Mouse (Mus musculus) B cell, adult 62 days (primary cell): Measurements from ENCODE around the gene Gm5142. TPM values are rescaled to one million over a fixed set of nuclear protein-coding genes. Genes with fewer than 3 reads are reported as not detected.

Source experiments
- total RNA-seq: library from RNA; stranded (reverse); gene quantifications from 4 replicates; pipeline ENCODE4 v1.2.4, GENCODE M21; 2023

Gm5142 gene
- not detected in 4 replicates for total RNA-seq

DNA sequence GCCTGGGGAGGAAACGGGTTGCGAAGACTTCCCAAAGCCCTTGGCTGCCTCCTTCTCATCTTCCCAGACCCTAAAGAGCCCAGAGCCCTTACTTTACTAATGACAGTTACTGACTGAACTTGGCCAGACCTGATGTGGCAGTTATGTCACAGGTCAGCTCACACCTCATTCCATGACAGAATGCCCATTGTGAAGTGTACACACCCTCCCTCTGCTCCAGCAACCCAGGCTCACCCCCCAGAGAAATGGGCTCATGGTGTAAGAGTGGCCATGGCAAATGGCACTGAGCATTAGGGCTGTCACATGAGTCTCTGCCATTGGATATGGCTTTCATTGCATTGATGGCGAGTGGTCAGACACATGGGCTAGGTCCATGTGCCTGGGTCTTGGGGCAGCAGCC is at the start of gene Gm5142:
Gene Gm5142 (minus strand): TSS at position 101 of the 400 bp plus-strand sequence.

DNA sequence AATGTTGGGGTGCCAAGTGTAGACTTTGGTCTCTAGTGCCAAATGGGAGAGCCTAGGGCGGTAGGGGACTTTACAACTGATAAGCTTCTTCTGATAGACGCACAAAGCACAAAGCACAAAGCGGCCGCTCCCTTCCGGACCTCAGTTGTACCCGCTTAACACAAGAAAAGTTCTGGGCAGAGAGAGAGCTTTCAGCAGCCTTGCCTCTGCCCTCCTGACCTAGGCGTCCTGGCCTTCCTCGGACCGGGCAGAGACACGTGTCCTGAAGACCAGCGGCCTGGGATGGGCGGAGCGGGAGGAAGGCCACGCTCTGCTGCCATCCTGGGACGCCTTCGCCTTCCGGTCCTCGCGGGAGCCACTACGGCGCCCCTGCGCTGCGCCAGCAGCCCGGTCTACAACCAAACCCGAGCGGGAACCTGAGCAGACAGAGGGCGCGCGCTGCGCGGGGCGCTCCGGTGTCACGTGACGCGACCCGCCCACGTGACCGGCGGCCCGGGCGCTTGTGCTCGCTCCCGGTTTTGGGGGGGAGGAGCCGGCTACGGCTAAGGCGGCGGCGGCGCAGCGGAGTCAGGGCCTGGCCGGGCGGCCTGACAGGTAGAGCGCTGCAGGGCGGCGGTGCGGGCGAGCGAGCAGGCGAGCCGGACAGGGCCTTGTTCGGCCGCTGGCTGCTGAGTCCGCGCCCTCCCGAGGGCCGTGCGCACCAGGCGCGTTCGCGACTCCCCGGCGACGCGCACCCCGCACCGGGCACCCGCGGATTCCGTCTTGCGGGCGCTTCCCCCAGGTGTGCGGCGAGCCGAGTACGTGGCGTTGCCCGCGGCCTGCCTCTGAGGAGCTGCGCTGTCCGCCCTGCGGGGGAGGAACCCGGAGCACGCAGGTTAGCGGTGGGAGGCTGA is 22.4 kb upstream of the Gm5142 start, which contains the start of gene Rcbtb1:
Gene Rcbtb1 (plus strand): TSS at position 499 of the 893 bp plus-strand sequence.

DNA sequence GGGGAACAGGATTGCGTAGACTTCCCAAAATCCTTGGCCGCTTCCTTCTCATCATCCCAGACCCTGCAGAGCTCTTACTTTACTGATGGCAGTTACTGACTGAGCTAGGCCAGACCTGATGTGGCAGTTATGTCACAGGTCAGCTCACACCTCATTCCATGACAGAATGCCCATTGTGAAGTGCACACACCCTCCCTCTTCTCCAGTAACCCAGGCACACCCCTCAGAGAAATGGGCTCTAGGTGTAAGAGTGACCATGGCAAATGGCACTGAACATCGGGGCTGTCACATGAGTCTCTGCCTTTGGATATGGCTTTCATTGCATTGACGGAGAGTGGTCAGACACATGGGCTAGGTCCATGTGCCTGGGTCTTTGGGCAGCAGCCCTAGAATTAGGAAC is 35.8 kb downstream of the Gm5142 start, which contains the start of gene 1700129C05Rik:
Gene 1700129C05Rik (minus strand): TSS at position 101 of the 400 bp plus-strand sequence.

Other genes with a start within 250 kb of the Gm5142 start
- gene 1700129C05Rik, start 35.9 kb downstream of the Gm5142 start, total RNA-seq = not detected in 4 replicates
- 29.3 to 34.3 TPM (median 33.0 TPM) in 4 replicates for gene Rcbtb1, start 22.5 kb upstream of the Gm5142 start, total RNA-seq
- gene Gm6904, start 81.5 kb upstream of the Gm5142 start, total RNA-seq = 1.1 to 7.9 TPM (median 4.3 TPM) in 4 replicates
- gene Phf11a, start 118.8 kb upstream of the Gm5142 start, total RNA-seq = 3.6 to 6.1 TPM (median 4.6 TPM) in 4 replicates
- 28.5 to 38.6 TPM (median 33.5 TPM) in 4 replicates for gene Phf11b, start 162.6 kb upstream of the Gm5142 start, total RNA-seq
- 8.1 to 11.7 TPM (median 9.5 TPM) in 4 replicates for gene Phf11d, start 186.7 kb upstream of the Gm5142 start, total RNA-seq
- 4.7 to 5.8 TPM (median 5.3 TPM) in 4 replicates for gene Phf11c, start 216.6 kb upstream of the Gm5142 start, total RNA-seq